8 mouse cellular contexts compared by ENCODE assay signal in the genomic region with DNA sequence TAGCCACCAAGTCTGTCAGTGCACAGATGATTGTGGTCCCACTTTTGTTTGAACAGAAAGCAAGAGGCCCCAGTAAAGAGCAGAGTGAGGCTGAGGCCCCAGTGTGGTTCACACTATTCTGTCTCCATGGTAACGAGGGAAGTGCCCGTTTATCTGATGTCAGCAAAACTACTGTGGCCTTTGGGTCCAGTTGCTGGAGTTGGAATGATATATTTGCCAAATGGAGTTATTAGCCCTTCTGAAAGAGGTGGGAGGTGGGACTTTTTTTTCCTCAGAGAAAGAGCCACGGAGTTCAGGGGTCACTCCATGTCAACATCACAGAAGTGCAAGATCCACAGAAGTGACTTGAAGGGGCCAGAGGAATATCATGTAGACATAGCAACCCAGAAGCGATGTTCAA. TPM values are rescaled to one million over a fixed set of nuclear protein-coding genes. Genes with fewer than 3 reads are reported as not detected.
DNase-seq lines count a peak whose midpoint lies in the region; ATAC-seq lines count a peak whose summit lies in the region.

No protein-coding gene starts in this region.

- H3K4me2 ChIP-seq in limb, embryonic 13.5 days (replicated peaks) = no peak overlapping the region

- no peaks in the 10 kb centered on the region for H3K9me3 ChIP-seq in limb, embryonic 13.5 days

- intact Hi-C loops in heart, postnatal 36 days (cut with DNase I) = no loop called here

- H3K9ac ChIP-seq in limb, embryonic 13.5 days = no peak overlapping the region

- no peaks in the 10 kb centered on the region for H3K27me3 ChIP-seq in limb, embryonic 13.5 days

- DNase-seq in kidney, adult 11 months = peak; percentile 34
- DNase-seq in kidney, adult 18-20 months = no peak
- DNase-seq in CD4-positive helper T cell, adult 2 months (ENCODE audit: low read depth, low spot score) = peak; percentile 39
- peak; percentile 88 for DNase-seq in embryo, embryonic 10.5 days (ENCODE audit: low spot score)
- no peak for DNase-seq in cerebellum, adult 11-12 months
- no peak for DNase-seq in cerebellum, adult 18-20 months
- no peak for DNase-seq in heart, postnatal 36 days

- H3K36me3 ChIP-seq in limb, embryonic 13.5 days = no peaks in the 10 kb centered on the region

- peaks cover 65% of the 10 kb centered on the region for H3K4me1 ChIP-seq in limb, embryonic 13.5 days

- no peak overlapping the region for H3K4me3 ChIP-seq in limb, embryonic 13.5 days

- H3K27ac ChIP-seq in limb, embryonic 13.5 days = no peak overlapping the region

- 37% methylated on average over 4 of the region's 4 CpGs for WGBS in limb, embryonic 13.5 days

- ATAC-seq in limb, embryonic 13.5 days (ENCODE audit: low FRiP score, low read depth) = 0 out of 2 replicates have a peak, but pooled peaks have one; percentile 42

RNA-seq across cellular contexts. Expression of gene Smad3, which starts 24.9 kb away (rescaled TPM):
- 33.8 and 34.8 TPM in 2 replicates for polyA plus RNA-seq in limb, embryonic 13.5 days (2015; fragmentation: Nextera tagmentation; extraction: Ambion mirVana)
- 10 to 100 TPM; 12.5 to 13.2 TPM for total RNA-seq in heart, postnatal 36 days (2021)

Comparison
In these comparisons a context has a peak if more than half of its experiments do, and no peak if none do; other contexts are left out.
1. DNase-seq: peak in kidney, adult 11 months (single experiment), CD4-positive helper T cell, adult 2 months (single experiment) and embryo, embryonic 10.5 days (single experiment); none in kidney, adult 18-20 months (single experiment), cerebellum, adult 11-12 months (single experiment), cerebellum, adult 18-20 months (0 of 2) and heart, postnatal 36 days (0 of 2).